Mouse (Mus musculus) thymus, adult 2 months (tissue): ENCODE measurements around the gene Xbp1.

ENCODE experiments used
- CTCF ChIP-seq: fragments of 200-500 bp; IDR thresholded peaks from 2 replicates; pipeline ENCODE4 v1.5.1; 2012; ENCODE audit warnings: mild to moderate bottlenecking, control low read depth, low read length, moderate library complexity, borderline replicate concordance; ENCODE audit not compliant: control insufficient read depth, poor library complexity, insufficient read depth; ENCODE audit errors: extremely low read depth
- POLR2A ChIP-seq: fragments of 200-500 bp; IDR thresholded peaks from 2 replicates; pipeline ENCODE4 v1.6.1; 2012; ENCODE audit warnings: mild to moderate bottlenecking, low read length, control low read depth, moderate library complexity; ENCODE audit not compliant: control insufficient read depth, poor library complexity, insufficient read depth; ENCODE audit errors: extremely low read depth

GRCm38 (mm10) chr11:5546693-5547092 lies 26.2 kb downstream of the Xbp1 start:
- no peak for TF ChIP-seq CTCF
- TF ChIP-seq POLR2A: no peak
